ENCODE assay signal across 8 mouse cellular contexts in the genomic region with DNA sequence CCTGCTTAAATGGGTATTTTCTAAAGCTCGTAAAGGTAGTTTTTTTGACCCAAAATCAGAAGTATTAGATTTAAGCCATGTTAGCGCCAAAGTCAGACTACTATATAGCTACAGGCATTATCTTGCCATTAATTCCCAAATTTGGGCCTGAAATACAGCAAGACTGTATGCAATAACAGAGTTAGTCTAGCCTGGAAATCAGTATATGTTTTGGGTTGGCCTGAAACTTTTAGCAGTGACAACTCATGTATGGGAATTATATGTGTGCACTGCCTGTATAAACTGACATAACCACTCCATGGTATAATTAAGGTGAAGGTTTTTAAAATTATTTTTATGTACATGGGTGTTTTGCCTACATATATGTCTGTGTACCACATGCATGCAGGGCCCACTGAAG. TPM values are rescaled to one million over a fixed set of nuclear protein-coding genes. Genes with fewer than 3 reads are reported as not detected.
A peak's percentile ranks its signal among the peaks of the same experiment; 100 is the strongest.
DNase-seq lines count a peak whose midpoint lies in the region; ATAC-seq and TF ChIP-seq lines count a peak whose summit lies in the region.

A gene (minus strand): TSS at position 101 of the 400 bp plus-strand sequence.

- H3K4me2 ChIP-seq in kidney, embryonic 16.5 days (replicated peaks; ENCODE audit: low read depth, low read length) = peak within 1 kb of the TSS; percentile 89
- peak within 1 kb of the TSS; percentile 74 for H3K4me2 ChIP-seq in intestine, postnatal 0 days (replicated peaks; ENCODE audit: low read depth)
- peak within 1 kb of the TSS; percentile 84 for H3K4me2 ChIP-seq in midbrain, embryonic 11.5 days

- intact Hi-C loops in gastrocnemius, postnatal 36 days (cut with DNase I) = no loop called here

- H3K4me1 ChIP-seq in kidney, embryonic 16.5 days (ENCODE audit: insufficient read depth, low read length) = peaks cover 18% of the 10 kb centered on the region
- H3K4me1 ChIP-seq in intestine, postnatal 0 days (replicated peaks; ENCODE audit: control insufficient read depth, insufficient read depth, low read length) = 0 out of 2 replicates have a peak, but pooled peaks cover 5% of the 10 kb centered on the region
- peaks cover 7% of the 10 kb centered on the region for H3K4me1 ChIP-seq in midbrain, embryonic 11.5 days (ENCODE audit: control insufficient read depth, insufficient read depth, low read length)

- 88% methylated on average over 2 of the region's 2 CpGs for WGBS in kidney, embryonic 16.5 days
- 90% methylated on average over 2 of the region's 2 CpGs for WGBS in intestine, postnatal 0 days
- 71% methylated on average over 2 of the region's 2 CpGs for WGBS in midbrain, embryonic 11.5 days

- no peak for DNase-seq in kidney, postnatal 4 days
- DNase-seq in adrenal gland, postnatal 4 days (ENCODE audit: low spot score in 2 of 2) = no peak
- no peak for DNase-seq in gastrocnemius, postnatal 36 days
- no peak for DNase-seq in midbrain, embryonic 11.5 days (ENCODE audit: low spot score, missing footprints)
- DNase-seq in thymus, postnatal 14 days = no peak
- DNase-seq in right cerebral cortex, postnatal 14 days = no peak

- ATAC-seq in kidney, embryonic 16.5 days (ENCODE audit: low FRiP score, low TSS enrichment) = no peak; the same call in 1 of the 2 replicates
- no peak for ATAC-seq in intestine, postnatal 0 days
- no peak for ATAC-seq in midbrain, embryonic 11.5 days (ENCODE audit: low FRiP score)

- H3K9me3 ChIP-seq in kidney, embryonic 16.5 days (ENCODE audit: low read length) = no peaks in the 10 kb centered on the region
- no peaks in the 10 kb centered on the region for H3K9me3 ChIP-seq in intestine, postnatal 0 days (ENCODE audit: control insufficient read depth)
- H3K9me3 ChIP-seq in midbrain, embryonic 11.5 days (ENCODE audit: control insufficient read depth, low read length) = no peaks in the 10 kb centered on the region

- H3K4me3 ChIP-seq in kidney, embryonic 16.5 days (ENCODE audit: low read length) = peak within 1 kb of the TSS; percentile 92
- peak within 1 kb of the TSS; percentile 71 for H3K4me3 ChIP-seq in intestine, postnatal 0 days (ENCODE audit: low read depth, low read length)
- peak within 1 kb of the TSS; percentile 89 for H3K4me3 ChIP-seq in midbrain, embryonic 11.5 days (ENCODE audit: low read depth, low read length)

- peak within 1 kb of the TSS; percentile 91 for H3K27ac ChIP-seq in kidney, embryonic 16.5 days (ENCODE audit: low read length)
- peak within 1 kb of the TSS; percentile 84 for H3K27ac ChIP-seq in intestine, postnatal 0 days (ENCODE audit: low read depth, low read length)
- peak within 1 kb of the TSS; percentile 80 for H3K27ac ChIP-seq in midbrain, embryonic 11.5 days (ENCODE audit: low read depth, low read length)

- H3K27me3 ChIP-seq in kidney, embryonic 16.5 days (ENCODE audit: insufficient read depth, low read length) = no peaks in the 10 kb centered on the region
- no peaks in the 10 kb centered on the region for H3K27me3 ChIP-seq in intestine, postnatal 0 days (replicated peaks; ENCODE audit: control insufficient read depth, insufficient read depth, low read length)
- H3K27me3 ChIP-seq in midbrain, embryonic 11.5 days (ENCODE audit: control insufficient read depth, insufficient read depth, low read length) = no peaks in the 10 kb centered on the region

- peaks cover 48% of the 10 kb centered on the region for H3K36me3 ChIP-seq in kidney, embryonic 16.5 days (ENCODE audit: insufficient read depth, low read length)
- peaks cover 31% of the 10 kb centered on the region for H3K36me3 ChIP-seq in intestine, postnatal 0 days (ENCODE audit: control insufficient read depth, insufficient read depth)
- H3K36me3 ChIP-seq in midbrain, embryonic 11.5 days (ENCODE audit: control insufficient read depth, insufficient read depth, low read length) = peaks cover 7% of the 10 kb centered on the region

- H3K9ac ChIP-seq in kidney, embryonic 16.5 days (replicated peaks; ENCODE audit: low read length) = peak within 1 kb of the TSS; percentile 94
- peak within 1 kb of the TSS; percentile 82 for H3K9ac ChIP-seq in intestine, postnatal 0 days (ENCODE audit: low read depth, low read length)
- peak within 1 kb of the TSS; percentile 95 for H3K9ac ChIP-seq in midbrain, embryonic 11.5 days (ENCODE audit: low read length)

- no peak for TF ChIP-seq CTCF in intestine, postnatal 0 days (IDR thresholded peaks at IDR 0.05; ENCODE audit: low read depth)

RNA-seq across cellular contexts. Expression of the gene that starts here (rescaled TPM):
- polyA plus RNA-seq in kidney, embryonic 16.5 days (2015; fragmentation: Nextera tagmentation; extraction: Ambion mirVana) = 679 and 701 TPM in 2 replicates
- 100 to 1,000 TPM; 367 to 390 TPM for total RNA-seq in adrenal gland, postnatal 4 days (2021)
- 100 to 1,000 TPM; 691 to 699 TPM for total RNA-seq in gastrocnemius, postnatal 36 days (2021)
- polyA plus RNA-seq in intestine, postnatal 0 days (2015; fragmentation: Nextera tagmentation; extraction: Ambion mirVana) = 765 and 832 TPM in 2 replicates
- polyA plus RNA-seq in midbrain, embryonic 11.5 days (2014; fragmentation: Nextera tagmentation; extraction: Ambion mirVana) = 487 and 540 TPM in 2 replicates
